Mouse (Mus musculus) embryonic fibroblast, embryonic 13.5 days (primary cell): ENCODE measurements around the gene Ccdc85b. TPM values are rescaled to one million over a fixed set of nuclear protein-coding genes. Genes with fewer than 3 reads are reported as not detected.
A peak's percentile ranks its signal among the peaks of the same experiment; 100 is the strongest.

Experiments used
- H3K27ac ChIP-seq: 2 replicates; pipeline ENCODE4 v1.5.1; 2012; ENCODE audit warnings: low read length, control low read depth, inconsistent platforms; ENCODE audit not compliant: insufficient read depth
- H3K4me1 ChIP-seq: 2 replicates; pipeline ENCODE4 v1.6.1; 2011; ENCODE audit warnings: low read length; ENCODE audit not compliant: control insufficient read depth, insufficient read depth
- H3K4me3 ChIP-seq: 2 replicates; pipeline ENCODE4 v1.5.1; 2011; ENCODE audit warnings: mild to moderate bottlenecking, control low read depth, low read length; ENCODE audit not compliant: insufficient read depth
- CTCF ChIP-seq: IDR thresholded peaks from 2 replicates; pipeline ENCODE4 v1.5.1; 2011; ENCODE audit warnings: mild to moderate bottlenecking, control low read depth, low read length, moderate library complexity, borderline replicate concordance; ENCODE audit not compliant: insufficient read depth
- POLR2A ChIP-seq: IDR thresholded peaks from 2 replicates; pipeline ENCODE4 v1.6.1; 2011; ENCODE audit warnings: low read depth, mild to moderate bottlenecking, control low read depth, low read length, moderate library complexity
- polyA plus RNA-seq: library from polyadenylated mRNA; stranded (reverse); fragments of >200 nt; gene quantifications from 2 replicates; pipeline ENCODE4 v1.2.4, GENCODE M21; 2011; ENCODE audit warnings: low read depth; ENCODE audit not compliant: missing spikeins, insufficient read length

Gene Ccdc85b
- polyA plus RNA-seq, 1 experiment, result 3.0 TPM

DNA sequence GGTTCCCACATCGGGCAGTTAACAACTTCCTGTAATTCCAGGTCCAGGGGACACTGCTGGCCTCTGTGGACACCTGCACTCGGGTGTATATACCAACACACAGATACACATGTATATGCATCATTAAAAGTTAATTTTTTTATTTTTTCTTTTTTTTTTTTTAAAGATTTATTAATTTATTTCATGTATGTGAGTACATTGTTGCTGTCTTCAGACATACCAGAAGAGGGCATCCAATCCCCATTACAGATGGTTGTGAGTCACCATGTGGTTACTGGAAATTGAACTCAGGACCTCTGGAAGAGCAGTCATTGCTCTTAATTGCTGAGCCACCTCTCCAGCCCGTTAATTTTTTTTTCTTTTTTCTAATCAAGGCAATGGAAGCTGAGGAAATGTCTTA is 15.2 kb upstream of the Ccdc85b start:
- Histone ChIP-seq H3K4me3 (no peak overlapping the region), H3K4me1 (0 out of 2 replicates have a peak, but pooled peaks cover 3% of the 10 kb centered on the region), H3K27ac (peak overlapping the region; percentile 99)
- TF ChIP-seq POLR2A (no peak), CTCF (no peak)

DNA sequence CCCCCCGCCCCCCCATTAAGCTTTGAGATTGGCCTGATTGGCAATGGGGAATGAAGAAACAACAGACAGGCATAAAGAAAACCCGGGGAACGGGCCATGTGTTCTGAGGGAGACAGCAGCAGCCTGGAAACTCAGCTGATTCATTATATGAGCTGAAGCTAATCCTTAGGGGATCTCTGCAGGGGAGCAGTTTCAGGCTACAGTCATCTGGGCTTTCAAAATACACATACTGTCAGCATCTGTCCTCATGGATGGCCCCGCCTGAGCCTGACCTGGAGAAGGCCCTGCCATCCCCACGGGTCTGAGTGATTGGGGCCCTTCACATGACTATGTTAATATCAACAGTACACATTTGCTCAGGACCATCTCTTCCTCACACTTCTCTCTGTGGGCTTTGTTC is 14.2 kb upstream of the Ccdc85b start:
- Histone ChIP-seq H3K4me1 (no peaks in the 10 kb centered on the region), H3K27ac (peak overlapping the region; percentile 72), H3K4me3 (no peak overlapping the region)
- TF ChIP-seq CTCF, result no peak
- no peak for TF ChIP-seq POLR2A

DNA sequence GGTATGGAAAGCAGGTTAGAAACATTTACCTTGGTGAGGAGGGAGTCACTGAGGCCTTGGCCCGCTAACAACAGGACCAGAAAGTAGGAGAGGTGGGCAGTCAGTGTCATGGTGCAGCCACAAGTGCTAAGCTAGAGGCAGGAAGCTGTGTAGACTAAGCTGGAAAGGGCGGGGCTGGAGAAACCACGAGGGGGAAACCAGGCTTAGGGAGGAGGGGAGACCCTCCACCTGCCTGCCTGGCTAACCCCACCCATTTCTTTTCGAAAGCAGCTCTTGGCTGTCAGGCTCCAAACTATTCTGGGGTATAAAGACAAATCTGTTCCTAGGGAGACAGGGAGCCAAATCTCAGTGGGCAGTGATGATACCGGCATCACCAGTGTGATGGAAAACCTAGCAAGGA is 10.7 kb upstream of the Ccdc85b start, which contains the start of gene Ctsw:
Gene Ctsw (minus strand): TSS at position 134 of the 400 bp plus-strand sequence.
- Histone ChIP-seq H3K4me3 (no peak within 1 kb of the TSS), H3K27ac (no peak within 1 kb of the TSS), H3K4me1 (peaks cover 3% of the 10 kb centered on the region; the same call in 1 of the 2 replicates)
- TF ChIP-seq POLR2A (no peak), CTCF (no peak)

DNA sequence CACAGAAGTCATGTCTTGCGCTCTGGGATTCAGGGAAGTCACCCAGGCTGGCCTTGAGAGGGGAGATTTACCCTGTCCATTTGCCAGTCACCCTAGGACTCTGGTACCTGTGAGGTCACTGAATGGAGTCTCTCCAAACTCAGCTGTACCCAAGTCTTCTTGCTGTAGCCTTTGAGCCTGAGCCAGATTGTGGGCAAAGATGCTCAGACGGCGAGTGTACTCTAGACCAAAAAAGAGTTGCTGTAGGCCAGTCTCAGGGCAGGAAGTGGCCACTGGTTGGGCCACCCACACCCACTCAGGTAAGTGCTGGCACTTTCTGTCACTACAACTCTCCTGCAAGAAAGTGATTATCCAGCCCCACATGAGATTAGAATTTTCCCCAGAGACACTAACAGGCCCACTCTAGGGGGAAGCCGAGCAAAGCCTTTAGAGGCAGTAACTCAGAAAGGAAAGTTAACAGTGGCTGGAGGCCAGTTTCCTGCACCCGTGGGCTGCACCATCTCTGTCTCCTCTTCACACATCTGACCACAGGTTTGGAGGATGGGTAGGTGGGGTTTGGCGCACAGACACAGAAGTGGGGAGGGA is 9.3 kb upstream of the Ccdc85b start:
- TF ChIP-seq POLR2A (no peak), CTCF (no peak)
- Histone ChIP-seq H3K4me1 (peaks cover 3% of the 10 kb centered on the region; the same call in 1 of the 2 replicates), H3K27ac (no peak overlapping the region), H3K4me3 (no peak overlapping the region)

DNA sequence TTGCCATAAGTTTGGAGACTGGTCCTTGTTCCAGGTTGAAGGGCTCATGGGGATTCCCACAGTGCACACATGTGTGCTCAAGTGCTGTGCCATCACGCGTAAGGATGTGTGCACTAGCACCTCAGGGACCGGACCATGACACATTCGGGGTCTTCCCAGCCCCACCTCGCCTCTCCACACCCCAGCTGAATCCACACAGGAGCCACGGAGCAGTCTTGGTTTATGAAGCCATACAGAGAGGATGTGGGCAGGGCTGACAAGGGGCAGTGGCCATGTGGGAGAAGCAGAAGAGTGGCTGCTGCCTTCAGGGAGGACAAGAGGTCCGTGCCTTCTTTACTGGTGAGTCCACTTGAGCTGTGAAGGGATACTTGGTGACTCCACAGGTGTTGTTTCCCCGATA is 7.3 kb upstream of the Ccdc85b start:
- H3K4me3 ChIP-seq, result no peak overlapping the region
- TF ChIP-seq POLR2A, result no peak
- TF ChIP-seq CTCF, result no peak
- H3K27ac ChIP-seq, result no peak overlapping the region
- H3K4me1 ChIP-seq, result peaks cover 9% of the 10 kb centered on the region; the same call in 1 of the 2 replicates

DNA sequence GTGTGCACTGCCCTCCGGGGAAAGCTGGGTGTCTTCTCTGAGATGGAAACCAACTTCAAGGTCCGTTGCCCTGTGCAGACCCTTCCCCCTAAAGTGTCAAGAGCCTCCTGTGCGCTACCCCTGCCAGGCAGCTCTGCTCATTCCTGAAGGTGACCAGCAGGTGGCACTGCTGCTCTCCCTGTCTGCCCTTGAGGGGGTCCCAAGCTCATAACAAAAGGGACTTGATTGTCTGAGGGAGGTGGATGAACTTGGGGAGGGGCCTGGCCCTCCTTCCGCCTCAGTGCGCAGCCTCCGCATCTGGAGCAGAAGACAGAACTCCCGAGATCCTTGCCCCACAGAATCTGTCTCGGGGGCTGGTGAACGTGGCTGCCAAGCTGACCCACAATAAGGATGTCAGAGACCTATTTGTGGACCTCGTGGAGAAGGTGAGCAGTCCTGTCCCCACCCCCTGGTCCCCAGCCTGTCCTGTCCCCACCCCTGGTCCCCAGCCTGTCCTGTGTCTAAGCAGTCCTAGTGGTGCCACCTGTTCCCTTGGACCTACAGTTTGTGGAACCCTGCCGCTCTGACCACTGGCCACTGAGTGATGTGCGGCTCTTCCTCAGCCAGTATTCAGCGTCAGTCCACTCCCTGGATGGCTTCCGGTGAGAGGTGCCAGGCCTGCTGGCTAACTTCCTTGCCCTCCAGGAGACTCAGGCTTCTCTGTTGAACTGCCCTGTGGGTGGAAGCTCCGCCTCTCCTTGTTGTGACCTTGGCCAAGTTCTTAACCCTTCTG is 6.3 kb upstream of the Ccdc85b start:
- H3K4me3 ChIP-seq, result no peak overlapping the region
- H3K4me1 ChIP-seq, result peaks cover 9% of the 10 kb centered on the region; the same call in 1 of the 2 replicates
- no peak overlapping the region for H3K27ac ChIP-seq
- TF ChIP-seq POLR2A (no peak), CTCF (peak; percentile 94)

DNA sequence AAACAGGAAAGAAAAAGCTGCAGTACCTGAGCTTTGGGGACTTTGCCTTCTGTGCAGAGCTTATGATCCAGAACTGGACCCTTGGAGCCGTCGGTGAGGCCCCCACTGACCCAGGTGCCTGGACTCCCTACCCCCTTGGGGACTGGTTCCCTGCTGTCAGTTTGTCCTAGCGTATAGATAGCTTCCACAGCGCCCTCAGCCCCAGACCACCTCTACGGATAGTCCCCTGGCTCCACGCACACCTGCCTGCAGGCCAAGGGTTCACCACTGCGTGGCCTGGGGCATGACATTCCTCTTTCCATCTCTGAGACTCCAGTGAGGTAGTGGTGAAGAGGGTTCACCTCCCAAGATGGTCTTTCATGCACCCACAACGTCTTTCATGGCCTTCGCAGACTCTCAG is 5.5 kb upstream of the Ccdc85b start:
- no peak overlapping the region for H3K27ac ChIP-seq
- TF ChIP-seq POLR2A (no peak), CTCF (no peak)
- H3K4me3 ChIP-seq, result no peak overlapping the region
- peaks cover 12% of the 10 kb centered on the region for H3K4me1 ChIP-seq

DNA sequence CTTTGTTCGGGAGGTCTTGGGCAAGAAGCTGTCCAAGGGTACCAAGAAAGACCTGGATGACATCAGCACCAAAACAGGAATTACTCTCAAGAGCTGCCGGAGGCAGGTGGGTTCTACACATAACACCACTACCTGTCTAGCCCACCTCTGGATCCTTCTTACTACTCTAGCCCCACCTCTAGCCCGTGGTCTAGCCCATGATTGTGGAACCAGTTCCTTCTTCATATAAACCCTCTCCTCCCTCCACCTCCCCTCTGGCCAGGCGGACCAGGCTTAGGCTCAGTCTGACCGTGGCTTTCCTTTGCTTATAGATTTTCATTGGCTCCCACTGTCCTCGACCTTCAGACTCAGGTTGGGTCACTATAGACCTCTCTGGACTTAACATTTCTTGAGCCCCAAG is 3.7 kb upstream of the Ccdc85b start:
- no peak for TF ChIP-seq POLR2A
- TF ChIP-seq CTCF, result no peak
- Histone ChIP-seq H3K27ac (no peak overlapping the region), H3K4me3 (peak overlapping the region; percentile 84), H3K4me1 (peaks cover 14% of the 10 kb centered on the region; the same call in 1 of the 2 replicates)

DNA sequence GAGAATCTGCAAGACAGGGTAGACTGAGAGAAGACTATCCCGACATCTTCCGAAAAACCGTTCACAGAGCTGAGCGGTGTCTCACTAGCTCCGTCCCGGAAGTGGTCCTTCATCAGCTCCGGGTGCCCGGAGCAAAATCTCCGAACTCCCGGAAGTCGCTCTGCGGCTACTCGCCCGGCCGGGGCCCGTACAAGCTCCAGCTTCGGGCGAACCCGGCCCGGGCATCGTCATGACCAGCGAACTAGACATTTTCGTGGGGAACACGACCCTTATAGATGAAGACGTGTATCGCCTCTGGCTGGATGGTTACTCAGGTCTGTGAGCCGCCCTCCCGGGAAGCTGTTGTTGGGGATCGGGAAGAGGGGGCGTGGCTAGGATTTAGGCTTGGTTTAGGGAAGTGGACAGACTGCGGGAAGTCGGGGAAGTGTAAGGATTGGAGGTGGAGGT is 2.8 kb upstream of the Ccdc85b start, which contains the start of gene Fibp:
Gene Fibp (plus strand): TSS at position 151 of the 447 bp plus-strand sequence.
- TF ChIP-seq POLR2A (peak; percentile 85), CTCF (no peak)
- peak within 1 kb of the TSS; percentile 84 for H3K4me3 ChIP-seq
- H3K27ac ChIP-seq, result peak within 1 kb of the TSS; percentile 82
- peaks cover 16% of the 10 kb centered on the region; the same call in 1 of the 2 replicates for H3K4me1 ChIP-seq

DNA sequence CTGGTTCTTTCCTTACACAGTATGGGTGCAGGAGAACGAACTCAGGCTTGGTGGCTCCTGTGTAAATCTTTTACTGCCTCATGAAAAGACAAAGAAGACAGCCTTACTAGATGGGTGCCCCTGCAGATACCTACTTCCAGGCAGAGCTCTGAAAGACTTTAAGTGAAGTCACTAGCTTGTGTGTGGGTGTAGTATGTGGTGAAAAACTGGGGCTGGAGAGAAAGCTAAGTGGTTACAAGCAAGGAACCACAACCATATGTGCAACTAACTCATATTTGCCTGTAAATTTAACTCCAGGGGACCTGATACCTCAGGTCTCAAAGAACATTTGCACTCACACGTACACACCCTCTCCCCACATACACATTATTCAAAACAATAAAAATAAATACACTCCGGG is 2.2 kb upstream of the Ccdc85b start:
- peak overlapping the region; percentile 84; the same call in 1 of the 2 replicates for H3K4me3 ChIP-seq
- H3K4me1 ChIP-seq, result peaks cover 20% of the 10 kb centered on the region; the same call in 1 of the 2 replicates
- peak overlapping the region; percentile 82; the same call in 1 of the 2 replicates for H3K27ac ChIP-seq
- TF ChIP-seq POLR2A (0 out of 2 replicates have a peak, but pooled peaks have one; percentile 20), CTCF (no peak)
